Mouse (Mus musculus) frontal cortex, postnatal 36 days (tissue): ENCODE measurements at regions not wholly inside any gene's neighbourhood (a gene's known extent, or its start where the extent isn't known, plus 50 kb on each side); places are given as distances from the start of the nearest gene placed in this dataset.

Source experiments
- DNase-seq, 2 experiments: peaks; one replicate each; pipeline ENCODE4 v3.0.0; 2022; ENCODE audit warnings: low spot score in 2 of 2

DNA sequence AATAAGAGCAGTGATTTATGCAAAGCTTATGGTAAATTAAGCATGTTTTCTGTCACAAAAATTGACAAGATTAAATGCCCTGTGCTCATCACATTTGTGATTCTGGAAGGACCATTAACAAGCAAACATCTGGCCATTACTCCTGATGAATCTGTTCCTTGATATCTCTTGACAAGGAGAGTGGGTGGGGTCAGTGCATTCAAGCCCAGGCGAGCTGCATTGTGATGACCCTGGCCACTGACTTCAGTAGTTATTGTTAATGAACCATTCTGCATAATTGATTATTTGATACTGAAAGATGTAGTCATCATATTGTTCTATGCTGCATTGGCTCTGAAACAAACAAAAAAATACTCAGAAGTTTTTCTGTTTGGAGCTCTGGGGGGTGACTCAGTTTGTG is 115.4 kb upstream of the Prmt6 start:
- no peak for DNase-seq

DNA sequence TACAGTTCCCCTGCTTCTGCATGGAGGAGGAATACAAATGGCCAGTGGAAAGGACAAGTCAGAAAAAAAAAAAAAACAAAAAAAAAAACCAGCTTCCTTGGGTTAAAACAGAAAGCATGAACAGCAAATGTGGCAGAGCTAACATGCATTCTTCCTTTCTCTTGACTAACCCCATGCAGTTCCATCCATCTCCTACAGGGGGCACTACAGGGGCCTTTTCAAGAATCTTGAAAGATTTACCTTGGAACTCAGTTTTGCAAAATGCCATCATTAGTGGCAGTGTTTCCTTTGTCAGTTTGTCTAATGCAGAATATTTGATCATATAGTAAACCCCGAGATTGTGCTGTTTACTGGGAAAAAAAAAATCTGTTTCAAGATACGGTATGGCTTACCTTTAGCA is 111.1 kb upstream of the Prmt6 start:
- DNase-seq: no peak

DNA sequence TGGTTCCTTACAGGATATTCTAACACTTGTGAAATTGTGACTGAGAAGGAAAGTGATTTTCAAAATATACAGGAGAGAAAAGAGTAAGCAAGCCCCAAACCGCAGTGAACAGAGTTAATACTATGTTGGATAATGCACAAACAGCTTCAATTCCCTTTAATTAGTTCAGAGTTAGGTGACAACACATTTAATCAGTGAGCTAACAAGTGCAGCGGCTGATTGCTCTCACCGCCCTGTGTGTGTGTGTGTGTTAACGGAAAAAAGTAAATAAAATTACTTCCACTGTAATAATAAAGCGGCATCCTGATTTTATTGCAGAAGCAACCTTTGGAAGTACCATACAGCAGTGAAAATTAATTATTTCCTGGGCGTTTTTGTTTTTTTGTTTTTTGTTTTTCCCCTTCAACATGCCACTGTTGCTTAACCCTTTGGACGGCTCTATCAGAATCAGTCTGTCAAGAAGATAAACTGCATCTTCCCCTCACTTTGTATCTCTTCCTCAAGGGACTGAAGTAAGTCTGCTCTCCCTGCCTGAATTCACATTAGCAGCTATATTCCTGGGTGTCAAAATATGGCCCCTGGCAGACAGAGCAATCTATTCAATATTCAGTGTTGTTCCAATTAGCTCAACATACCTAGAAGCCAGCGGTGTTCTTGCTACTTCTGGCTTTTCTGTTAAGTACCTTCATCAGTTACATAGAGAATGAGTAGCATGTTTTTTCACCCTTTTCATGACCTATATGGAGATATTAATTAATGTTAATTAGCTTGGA is 106.2 kb upstream of the Prmt6 start:
- no peak for DNase-seq

GRCm38 (mm10) chr3:110353654-110354053 is 102.9 kb upstream of the Prmt6 start:
- DNase-seq: no peak

GRCm38 (mm10) chr3:110350075-110350474 is 99.3 kb upstream of the Prmt6 start:
- peak in 1 of 2 experiments; percentile 5 for DNase-seq

GRCm38 (mm10) chr3:110349446-110349845 is 98.6 kb upstream of the Prmt6 start:
- peak in 1 of 2 experiments; percentile 29 for DNase-seq

GRCm38 (mm10) chr3:110344846-110345245 is 94.0 kb upstream of the Prmt6 start:
- DNase-seq: no peak

GRCm38 (mm10) chr3:110340067-110340466 is 89.3 kb upstream of the Prmt6 start:
- DNase-seq: no peak

DNA sequence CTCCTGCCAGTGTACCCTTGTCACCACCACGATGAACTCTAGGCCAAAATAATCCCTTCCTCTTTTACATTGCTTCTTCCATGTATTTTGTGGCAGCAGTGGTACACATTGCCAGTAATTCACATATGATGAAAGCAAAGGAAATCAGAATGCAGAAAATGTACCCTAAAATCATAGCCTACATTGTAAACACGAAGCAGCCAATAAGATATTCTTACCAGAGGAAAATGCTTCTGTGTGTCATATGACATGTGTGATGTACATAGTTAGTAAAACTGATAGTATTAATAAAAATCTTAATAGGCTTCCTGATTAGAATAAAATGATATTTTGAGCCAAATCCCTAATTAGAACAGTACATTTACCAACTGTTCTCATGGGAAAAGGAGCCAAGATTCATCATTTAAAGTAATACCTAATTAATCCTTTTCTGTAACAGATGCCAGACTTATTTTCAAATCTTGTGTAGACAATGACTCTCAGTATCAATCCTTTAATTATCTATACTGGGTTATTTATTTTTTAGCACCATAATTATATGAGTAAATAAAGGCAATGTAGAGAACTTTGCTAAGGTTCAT is 88.3 kb upstream of the Prmt6 start:
- DNase-seq: no peak

- DNase-seq: no peak
These were observed 78.4 kb upstream of the Prmt6 start for GRCm38 (mm10) chr3:110329175-110329574.

DNA sequence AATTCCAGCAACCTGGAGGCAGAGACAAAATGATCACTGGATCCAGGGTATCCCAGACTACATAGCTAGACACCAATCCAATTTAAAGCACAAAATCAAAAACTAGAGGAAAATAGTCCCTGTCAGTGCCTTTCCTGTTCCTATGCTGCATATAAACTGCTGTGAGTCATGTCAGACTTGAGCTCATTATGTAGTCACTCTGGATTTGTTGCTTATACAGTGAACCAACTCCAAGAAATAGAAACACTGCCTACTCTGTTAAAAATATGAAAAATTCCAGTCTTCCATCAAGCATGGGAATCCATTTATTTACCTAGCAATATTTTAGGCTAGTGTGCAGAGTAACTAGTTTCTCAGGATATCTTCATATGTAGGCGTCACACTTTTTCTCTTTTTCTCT is 59.5 kb upstream of the Prmt6 start:
- no peak for DNase-seq

- peak in 1 of 2 experiments; percentile 7 for DNase-seq
These were observed 52.4 kb upstream of the Prmt6 start for GRCm38 (mm10) chr3:110303166-110303565.
